Mouse (Mus musculus): Measurements from ENCODE around the gene Gm49403.

Gene Gm49403

GRCm38 (mm10) chr19:8919684-8920072 lies 35.9 kb downstream of the Gm49403 start:
- no peak for DNase-seq

GRCm38 (mm10) chr19:8920073-8920736 lies 36.5 kb downstream of the Gm49403 start, which contains the start of gene B3gat3:
TSS of gene B3gat3 (plus strand) at chr19:8920374.
- peak; percentile 97 for DNase-seq

DNA sequence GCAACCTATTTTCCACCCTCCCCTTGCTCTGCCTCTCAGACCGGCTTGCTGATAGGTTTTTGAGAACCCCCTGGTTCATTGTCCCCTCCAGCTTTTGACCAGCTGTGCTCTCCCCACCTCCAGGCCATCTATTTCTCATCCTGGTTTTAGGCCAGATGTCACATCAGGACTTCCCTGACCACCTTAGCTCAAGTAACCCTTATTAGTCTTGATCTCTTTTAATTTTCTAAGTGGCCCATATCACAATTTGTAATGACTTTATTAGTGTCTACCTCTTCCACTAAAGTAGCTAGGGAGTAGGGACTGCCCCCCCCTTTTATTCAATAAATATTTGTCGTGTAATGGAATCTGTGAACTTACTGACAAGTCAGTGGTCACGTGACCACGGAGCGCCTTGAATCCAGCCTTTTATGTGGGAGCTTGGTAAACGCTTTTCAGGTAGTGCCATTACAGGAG lies 37.1 kb downstream of the Gm49403 start:
- DNase-seq = no peak

DNA sequence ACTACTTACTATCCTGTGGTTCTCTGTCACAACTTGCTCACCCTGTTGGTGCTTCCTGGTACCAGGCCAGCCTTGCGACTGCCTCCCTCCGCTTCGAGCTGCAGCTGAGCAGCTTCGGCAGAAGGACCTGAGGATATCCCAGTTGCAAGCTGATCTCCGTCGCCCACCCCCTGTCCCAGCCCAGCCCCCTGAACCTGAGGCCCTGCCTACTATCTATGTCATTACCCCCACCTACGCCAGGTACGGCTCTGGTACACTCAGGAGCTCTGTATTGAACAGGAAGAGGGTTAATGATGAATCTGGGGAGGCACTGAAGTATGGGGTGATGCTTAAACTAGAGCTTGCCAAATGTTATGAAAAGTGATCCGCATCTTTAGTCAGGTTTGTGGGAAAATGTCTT lies 38.0 kb downstream of the Gm49403 start:
- peak; percentile 47 for DNase-seq

- DNase-seq = peak; percentile 51
These were observed 43.0 kb downstream of the Gm49403 start for GRCm38 (mm10) chr19:8926766-8927165.

GRCm38 (mm10) chr19:8927891-8928525 lies 44.3 kb downstream of the Gm49403 start:
- no peak for DNase-seq

DNA sequence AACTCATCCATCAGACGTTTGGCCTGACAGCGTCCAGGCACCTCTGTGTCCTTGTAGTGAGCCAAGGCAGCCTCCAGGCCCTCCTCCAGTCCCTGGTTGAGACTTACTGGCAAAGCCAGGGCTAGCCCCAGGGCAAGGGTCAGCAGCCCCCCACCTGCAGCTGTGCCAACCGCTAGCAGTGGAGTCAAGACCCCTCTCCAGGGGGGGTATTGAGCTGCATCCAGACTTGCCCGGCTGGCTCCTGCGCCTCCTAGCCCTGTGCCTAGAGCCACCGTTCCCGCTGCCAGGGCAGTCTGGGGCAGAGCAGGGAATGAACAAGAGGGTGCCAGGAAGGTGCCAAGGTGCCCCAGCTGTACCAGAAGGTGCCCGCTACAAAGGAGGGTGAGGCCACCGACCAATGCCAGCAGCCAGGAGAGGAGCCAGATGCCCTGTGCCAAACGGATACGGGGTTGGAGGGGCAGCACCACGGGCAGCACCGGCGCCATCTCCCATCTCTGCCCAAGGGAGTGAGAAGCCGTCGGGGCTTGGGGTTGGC lies 45.0 kb downstream of the Gm49403 start:
- peak; percentile 87 for DNase-seq

DNA sequence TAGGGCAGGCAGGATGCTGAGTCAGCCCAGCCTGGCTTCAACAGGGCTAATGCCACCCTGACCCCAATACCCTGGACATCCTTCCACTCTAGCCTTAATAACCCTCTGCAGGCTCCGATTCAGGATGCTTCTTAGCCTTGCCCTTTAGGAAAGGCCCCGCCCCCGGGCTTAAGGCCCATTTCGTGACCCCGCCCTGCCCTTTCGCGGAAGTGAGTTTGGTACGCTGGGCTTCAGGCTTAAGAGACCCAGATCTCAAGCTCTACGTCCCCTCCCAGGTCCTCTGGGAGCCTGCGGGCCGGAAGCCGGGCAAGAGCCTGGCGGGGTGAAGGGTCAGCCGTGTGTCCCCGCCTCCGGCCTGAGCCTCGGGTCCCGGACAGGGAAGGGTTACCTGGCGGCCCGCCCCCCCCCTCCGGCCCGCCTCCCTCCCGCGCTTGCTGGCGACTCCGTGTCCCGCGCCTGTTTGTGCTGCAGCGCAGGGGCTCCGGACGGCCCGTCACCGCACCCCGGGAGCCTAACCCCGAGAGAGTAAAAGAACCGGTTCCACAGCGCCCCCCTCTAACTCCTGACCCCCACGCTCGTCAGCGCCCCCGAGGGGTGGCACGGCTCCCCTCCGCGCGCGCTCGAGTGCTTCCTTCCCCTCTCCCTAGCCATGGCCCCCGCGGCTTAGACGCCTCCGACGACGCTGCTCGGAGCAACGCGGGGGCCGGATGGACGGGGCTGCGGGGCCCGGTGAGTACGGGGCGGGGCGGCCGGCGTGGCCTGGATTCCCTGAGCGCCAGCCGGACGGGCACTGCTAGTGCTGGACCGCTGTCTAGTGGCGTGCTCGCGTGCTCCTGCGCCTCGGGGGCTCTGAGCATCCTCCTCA lies 45.7 kb downstream of the Gm49403 start, which contains the start of the genes Rom1 and Eml3:
Gene Rom1 (minus strand): TSS at position 133 of the 865 bp plus-strand sequence.
Gene Eml3 (plus strand): TSS at position 329 of the 865 bp plus-strand sequence.
- DNase-seq = peak; percentile 89

- no peak for DNase-seq
These were observed 46.4 kb downstream of the Gm49403 start for GRCm38 (mm10) chr19:8930117-8930516.

DNA sequence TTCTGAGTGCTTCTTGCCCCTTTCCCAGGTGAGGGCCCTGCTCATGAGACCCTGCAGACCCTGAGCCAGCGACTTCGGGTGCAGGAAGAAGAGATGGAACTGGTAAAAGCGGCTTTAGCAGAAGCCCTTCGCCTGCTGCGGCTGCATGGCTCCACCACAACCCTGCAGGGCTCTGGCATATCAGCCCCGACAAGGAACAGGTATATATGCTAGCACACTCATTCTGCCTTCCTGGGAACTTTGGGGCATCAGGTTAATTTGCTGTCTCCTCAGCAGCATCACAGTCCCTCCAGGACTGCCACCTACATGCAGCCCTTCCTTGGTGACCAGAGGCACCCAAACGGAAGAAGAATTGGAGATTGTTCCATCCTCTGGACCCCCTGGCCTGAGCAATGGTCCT lies 47.0 kb downstream of the Gm49403 start:
- no peak for DNase-seq

GRCm38 (mm10) chr19:8936736-8937135 lies 53.0 kb downstream of the Gm49403 start:
- no peak for DNase-seq

Data from cerebellum, adult 9-11 months (tissue).